Mouse (Mus musculus) myocyte (in vitro differentiated cells): ENCODE measurements around the gene Scn1b. TPM values are rescaled to one million over a fixed set of nuclear protein-coding genes. Genes with fewer than 3 reads are reported as not detected.

Source experiments
- H3K27me3 ChIP-seq: one replicate; pipeline ENCODE4 v1.6.1; 2011; ENCODE audit not compliant: control insufficient read depth, insufficient read depth, insufficient read length
- H3K36me3 ChIP-seq: one replicate; pipeline ENCODE4 v1.6.1; 2011; ENCODE audit not compliant: control insufficient read depth, insufficient read depth
- H3K4me2 ChIP-seq: one replicate; pipeline ENCODE4 v1.6.1; 2011; ENCODE audit warnings: low read depth, control low read depth
- H3K4me3 ChIP-seq: one replicate; pipeline ENCODE4 v1.5.1; 2011; ENCODE audit warnings: mild to moderate bottlenecking, control low read depth, moderate library complexity
- H3K79me2 ChIP-seq: one replicate; pipeline ENCODE4 v1.6.1; 2011; ENCODE audit not compliant: control insufficient read depth, insufficient read depth
- H3ac ChIP-seq: one replicate; pipeline ENCODE4 v1.6.1; 2011; ENCODE audit not compliant: control insufficient read depth, insufficient read length
- CEBPB ChIP-seq: IDR thresholded peaks from 2 replicates; pipeline ENCODE4 v1.6.1; 2011; ENCODE audit warnings: mild to moderate bottlenecking, moderate library complexity; ENCODE audit not compliant: poor library complexity, insufficient read depth, severe bottlenecking
- E2F4 ChIP-seq: IDR thresholded peaks from one replicate; pipeline ENCODE4 v1.6.1; 2011; ENCODE audit warnings: mild to moderate bottlenecking, control low read depth, moderate library complexity; ENCODE audit not compliant: insufficient read depth
- MAX ChIP-seq: IDR thresholded peaks from one replicate; pipeline ENCODE4 v1.6.1; 2011; ENCODE audit warnings: low read depth, mild to moderate bottlenecking, control low read depth
- MYOD1 ChIP-seq, 3 experiments: IDR thresholded peaks; one replicate each; pipeline ENCODE4 v1.6.1; 2011; ENCODE audit warnings: control low read depth in 2 of 3, low read depth in 2 of 3, mild to moderate bottlenecking in 2 of 3, moderate library complexity in 1 of 3; ENCODE audit not compliant: insufficient read length in 2 of 3, control insufficient read depth in 1 of 3
- MYOG ChIP-seq, 3 experiments: IDR thresholded peaks; one replicate each; pipeline ENCODE4 v1.6.1; 2011; ENCODE audit warnings: control low read depth in 2 of 3, low read depth in 2 of 3, mild to moderate bottlenecking in 2 of 3; ENCODE audit not compliant: insufficient read length in 2 of 3, control insufficient read depth in 1 of 3, insufficient read depth in 1 of 3
- POLR2A ChIP-seq: IDR thresholded peaks from one replicate; pipeline ENCODE4 v1.6.1; 2011; ENCODE audit warnings: low read depth, mild to moderate bottlenecking, control low read depth, moderate library complexity; ENCODE audit not compliant: insufficient read length
- POLR2AphosphoS2 ChIP-seq: IDR thresholded peaks from one replicate; pipeline ENCODE4 v1.6.1; 2011; ENCODE audit warnings: low read depth, control low read depth; ENCODE audit not compliant: insufficient read length
- REST ChIP-seq: IDR thresholded peaks from one replicate; pipeline ENCODE4 v1.6.1; 2011; ENCODE audit warnings: mild to moderate bottlenecking, control low read depth, moderate library complexity; ENCODE audit not compliant: insufficient read depth, insufficient read length
- SRF ChIP-seq: IDR thresholded peaks from one replicate; pipeline ENCODE4 v1.6.1; 2011; ENCODE audit warnings: low read depth; ENCODE audit not compliant: control insufficient read depth, insufficient read length
- TCF12 ChIP-seq: IDR thresholded peaks from one replicate; pipeline ENCODE4 v1.6.1; 2011; ENCODE audit warnings: mild to moderate bottlenecking, control low read depth; ENCODE audit not compliant: poor library complexity, insufficient read depth, severe bottlenecking
- TCF3 ChIP-seq: IDR thresholded peaks from one replicate; pipeline ENCODE4 v1.6.1; 2011; ENCODE audit warnings: low read depth, control low read depth; ENCODE audit not compliant: insufficient read length
- USF1 ChIP-seq: IDR thresholded peaks from one replicate; pipeline ENCODE4 v1.6.1; 2011; ENCODE audit warnings: low read depth, mild to moderate bottlenecking, control low read depth, moderate library complexity
- polyA plus RNA-seq: library from polyadenylated mRNA; unstranded; fragments of >200 nt; fragmentation: generic; extraction: Trizol; gene quantifications from one replicate; pipeline ENCODE4 v1.2.1, GENCODE M21; 2012; ENCODE audit warnings: missing spikeins

Scn1b gene
- polyA plus RNA-seq, 1 experiment: 4.1 TPM

- Histone ChIP-seq H3K27me3 (no peaks in the 10 kb centered on the region), H3K4me3 (no peak overlapping the region)
- TF ChIP-seq MYOG (IDR thresholded peaks at IDR 0.05; ENCODE audit: control insufficient read depth in 1 of 3, insufficient read depth in 1 of 3, insufficient read length in 2 of 3, low read depth in 2 of 3) (no peak), REST (no peak), POLR2AphosphoS2 (no peak), USF1 (no peak), E2F4 (no peak), POLR2A (no peak), SRF (no peak), TCF3 (no peak), CEBPB (no peak), TCF12 (no peak), MAX (no peak)
Observed at GRCm38 (mm10) chr7:31087262-31087661, 39.5 kb downstream of the Scn1b start.

DNA sequence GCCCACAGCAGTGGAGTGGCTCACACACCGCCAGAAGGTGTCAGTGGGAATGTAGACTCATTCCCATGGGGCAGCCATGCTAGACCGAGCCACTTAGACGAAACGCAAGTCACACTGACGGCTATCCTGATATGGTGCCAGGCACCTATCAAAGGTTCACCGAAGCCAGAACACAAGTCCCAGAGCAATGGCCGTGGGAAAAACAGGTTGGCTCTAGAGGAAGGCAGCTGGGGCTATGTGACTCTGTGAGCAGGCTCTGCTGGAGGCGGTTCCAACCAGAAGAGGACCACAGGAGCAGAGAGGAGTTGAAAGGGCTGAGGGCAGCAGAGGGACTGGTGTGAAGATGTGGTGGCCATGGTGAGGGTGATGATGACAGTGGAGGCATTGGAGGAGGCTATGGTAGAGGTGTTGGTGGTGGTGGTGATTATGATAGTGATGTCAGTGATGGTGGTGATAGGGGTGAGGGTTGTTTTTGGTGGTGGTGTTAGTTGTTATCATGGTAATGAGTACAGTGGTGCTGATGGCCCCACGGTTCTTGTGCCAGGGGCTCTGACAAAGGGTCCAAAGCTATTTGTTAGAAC, 40.5 kb downstream of the Scn1b start:
- no peak overlapping the region for H3K4me3 ChIP-seq
- H3K27me3 ChIP-seq: no peaks in the 10 kb centered on the region
- no peaks in the 10 kb centered on the region for H3K36me3 ChIP-seq
- no peak overlapping the region for H3K4me2 ChIP-seq
- no peaks in the 10 kb centered on the region for H3K79me2 ChIP-seq
- H3ac ChIP-seq: no peak overlapping the region
- no peak for TF ChIP-seq POLR2AphosphoS2

More at GRCm38 (mm10) chr7:31087262-31087661, 39.5 kb downstream of the Scn1b start:
- no peaks in the 10 kb centered on the region for H3K36me3 ChIP-seq
- H3K4me2 ChIP-seq: no peak overlapping the region
- H3K79me2 ChIP-seq: no peaks in the 10 kb centered on the region
- no peak overlapping the region for H3ac ChIP-seq

- Histone ChIP-seq H3K4me3 (no peak overlapping the region), H3K36me3 (no peaks in the 10 kb centered on the region), H3K27me3 (no peaks in the 10 kb centered on the region), H3K4me2 (no peak overlapping the region), H3K79me2 (no peaks in the 10 kb centered on the region), H3ac (no peak overlapping the region)
- no peak for TF ChIP-seq MAX
- no peak for TF ChIP-seq CEBPB
Observed at GRCm38 (mm10) chr7:31085171-31085570, 41.6 kb downstream of the Scn1b start.

DNA sequence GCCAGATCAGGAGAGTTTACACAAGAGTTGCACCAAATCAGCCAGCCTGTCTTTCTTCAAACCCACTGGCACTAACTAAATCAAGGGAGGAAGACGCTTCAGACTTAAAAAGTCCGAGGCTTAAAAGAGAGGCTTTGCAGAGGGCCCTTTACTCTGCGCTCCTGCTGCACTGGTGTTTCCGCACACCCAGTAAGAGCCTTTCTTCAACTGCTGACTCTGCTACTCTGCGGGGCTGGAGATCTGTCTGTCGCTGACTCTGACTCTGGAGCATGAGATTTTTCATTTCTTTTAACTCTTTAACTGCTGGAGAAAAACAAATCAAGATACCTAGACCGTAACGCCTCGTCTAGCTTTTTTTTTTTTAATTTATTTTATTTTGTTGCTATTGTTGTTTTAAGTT, 42.7 kb downstream of the Scn1b start:
- Histone ChIP-seq H3K79me2 (no peaks in the 10 kb centered on the region), H3K36me3 (no peaks in the 10 kb centered on the region), H3K4me3 (no peak overlapping the region), H3K4me2 (no peak overlapping the region), H3K27me3 (no peaks in the 10 kb centered on the region), H3ac (no peak overlapping the region)
- no peak for TF ChIP-seq E2F4
- TF ChIP-seq CEBPB: no peak

DNA sequence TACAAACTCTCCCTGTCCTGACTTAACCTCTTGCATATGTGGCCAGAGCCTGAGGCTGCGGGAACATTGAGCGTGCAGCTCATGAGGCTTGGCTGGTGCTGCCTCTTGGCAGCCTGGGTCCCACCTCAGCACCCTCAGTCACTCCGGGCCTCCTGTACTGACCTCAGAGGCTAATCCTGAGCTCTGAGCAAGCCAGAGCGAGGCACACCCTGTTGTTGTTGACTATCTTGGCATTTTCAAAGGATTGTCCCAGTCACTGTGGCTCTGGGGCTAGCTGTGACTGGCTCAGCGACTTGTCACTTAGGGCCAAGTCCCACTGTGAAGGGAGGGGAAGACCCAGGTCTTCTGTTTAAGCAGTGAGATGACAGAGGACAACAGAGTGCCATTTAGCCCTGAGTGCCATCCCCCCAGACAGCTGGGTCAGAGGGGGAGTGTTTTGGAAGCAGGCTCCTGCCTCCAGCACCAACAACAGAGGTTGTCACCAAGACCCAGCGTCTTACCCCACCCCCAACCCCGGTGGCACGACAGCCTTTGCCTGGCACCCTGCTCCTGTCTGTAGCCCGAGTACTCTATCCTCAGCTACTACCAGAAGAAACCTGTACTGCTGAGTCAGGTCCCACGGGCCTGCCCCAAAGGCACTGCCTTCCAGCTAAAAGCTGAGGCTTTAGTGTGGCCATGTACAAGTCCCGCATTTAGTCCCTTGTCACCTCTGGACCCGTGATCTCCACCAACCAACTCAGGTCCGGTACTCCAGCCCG, 43.8 kb downstream of the Scn1b start:
- H3K4me2 ChIP-seq: no peak overlapping the region
- H3K36me3 ChIP-seq: no peaks in the 10 kb centered on the region
- H3K27me3 ChIP-seq: no peaks in the 10 kb centered on the region
- TF ChIP-seq E2F4 (no peak), SRF (no peak)
- no peaks in the 10 kb centered on the region for H3K79me2 ChIP-seq
- H3ac ChIP-seq: no peak overlapping the region
- no peak overlapping the region for H3K4me3 ChIP-seq

DNA sequence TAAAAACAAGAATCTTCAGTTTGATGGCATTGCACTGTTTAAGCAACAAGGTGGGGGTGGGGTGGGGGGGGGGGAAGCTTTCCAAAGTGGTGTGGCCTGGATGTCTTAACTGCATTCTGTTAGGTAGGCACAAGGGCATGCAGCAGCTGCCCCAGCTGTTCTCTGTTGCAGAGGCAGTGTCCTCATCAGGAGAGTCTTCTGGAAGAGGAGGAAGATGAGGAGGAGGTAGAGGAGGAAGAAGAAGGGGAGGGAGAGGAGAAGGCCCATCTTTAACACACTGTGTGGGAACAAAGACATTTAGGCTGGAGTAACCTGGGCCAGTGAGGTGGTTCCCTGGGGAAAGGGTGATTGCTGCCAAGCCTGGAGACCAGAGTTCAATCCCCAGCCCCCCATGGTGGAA, 44.7 kb downstream of the Scn1b start:
- no peak overlapping the region for H3K4me2 ChIP-seq
- no peaks in the 10 kb centered on the region for H3K36me3 ChIP-seq
- H3K79me2 ChIP-seq: no peaks in the 10 kb centered on the region
- H3ac ChIP-seq: no peak overlapping the region
- peaks cover 3% of the 10 kb centered on the region for H3K27me3 ChIP-seq
- TF ChIP-seq TCF3: no peak
- TF ChIP-seq POLR2A: no peak
- no peak for TF ChIP-seq TCF12
- TF ChIP-seq MYOD1 (IDR thresholded peaks at IDR 0.05; ENCODE audit: control insufficient read depth in 1 of 3, insufficient read length in 2 of 3, low read depth in 2 of 3): no peak
- no peak for TF ChIP-seq MYOG (IDR thresholded peaks at IDR 0.05; ENCODE audit: control insufficient read depth in 1 of 3, insufficient read depth in 1 of 3, insufficient read length in 2 of 3, low read depth in 2 of 3)
- TF ChIP-seq SRF: no peak
- TF ChIP-seq E2F4: no peak
- no peak for TF ChIP-seq POLR2AphosphoS2
- no peak for TF ChIP-seq REST
- no peak for TF ChIP-seq CEBPB
- no peak for TF ChIP-seq MAX
- no peak for TF ChIP-seq USF1
- H3K4me3 ChIP-seq: no peak overlapping the region
